Mouse (Mus musculus) C2C12 (cell line): ENCODE results near the gene Ica1. TPM values are rescaled to one million over a fixed set of nuclear protein-coding genes. Genes with fewer than 3 reads are reported as not detected.
A peak's percentile ranks its signal among the peaks of the same experiment; 100 is the strongest.

Experiments used
- H3K27me3 ChIP-seq: one replicate; pipeline ENCODE4 v1.6.1; 2011; ENCODE audit not compliant: control insufficient read depth, insufficient read depth, insufficient read length
- H3K36me3 ChIP-seq: one replicate; pipeline ENCODE4 v1.6.1; 2011; ENCODE audit not compliant: control insufficient read depth, insufficient read depth
- H3K4me3 ChIP-seq: one replicate; pipeline ENCODE4 v1.5.1; 2011; ENCODE audit warnings: mild to moderate bottlenecking, control low read depth; ENCODE audit not compliant: poor library complexity, insufficient read depth, severe bottlenecking
- H3K79me2 ChIP-seq: one replicate; pipeline ENCODE4 v1.6.1; 2011; ENCODE audit not compliant: control insufficient read depth, insufficient read depth
- H3K79me3 ChIP-seq: one replicate; pipeline ENCODE4 v1.6.1; 2011; ENCODE audit warnings: low read depth, control low read depth
- H3ac ChIP-seq: one replicate; pipeline ENCODE3; 2011; ENCODE audit warnings: low read depth; ENCODE audit not compliant: control insufficient read depth, insufficient read length
- CEBPB ChIP-seq: IDR thresholded peaks from one replicate; pipeline ENCODE4 v1.6.1; 2011; ENCODE audit warnings: low read depth, mild to moderate bottlenecking, control low read depth, moderate library complexity
- CTCF ChIP-seq: IDR thresholded peaks from one replicate; pipeline ENCODE4 v1.5.1; 2011; ENCODE audit not compliant: control insufficient read depth, insufficient read depth, insufficient read length
- FOSL1 ChIP-seq: IDR thresholded peaks from one replicate; pipeline ENCODE4 v1.8.0; 2011; ENCODE audit warnings: mild to moderate bottlenecking, low read length; ENCODE audit not compliant: poor library complexity, insufficient read depth, severe bottlenecking
- MAX ChIP-seq: IDR thresholded peaks from one replicate; pipeline ENCODE4 v1.6.1; 2011; ENCODE audit warnings: mild to moderate bottlenecking, control low read depth
- MYOD1 ChIP-seq: IDR thresholded peaks from one replicate; pipeline ENCODE4 v1.6.1; 2011; ENCODE audit warnings: low read depth; ENCODE audit not compliant: control insufficient read depth, insufficient read length
- MYOG ChIP-seq: IDR thresholded peaks from one replicate; pipeline ENCODE4 v1.6.1; 2011; ENCODE audit not compliant: control insufficient read depth, insufficient read length; ENCODE audit errors: extremely low read depth
- USF1 ChIP-seq: IDR thresholded peaks from one replicate; pipeline ENCODE4 v1.6.1; 2011; ENCODE audit warnings: low read depth, mild to moderate bottlenecking, control low read depth, moderate library complexity
- polyA plus RNA-seq: library from polyadenylated mRNA; unstranded; fragments of >200 nt; fragmentation: generic; extraction: Trizol; gene quantifications from one replicate; pipeline ENCODE4 v1.2.1, GENCODE M21; 2012; ENCODE audit warnings: missing spikeins

Ica1 gene
- polyA plus RNA-seq, 1 experiment = 10.5 TPM

GRCm38 (mm10) chr6:8741659-8742058, 36.6 kb downstream of the Ica1 start:
- TF ChIP-seq CEBPB (no peak), CTCF (no peak), MAX (no peak), MYOG (no peak), USF1 (no peak), MYOD1 (no peak), FOSL1 (no peak)
- no peaks in the 10 kb centered on the region for H3K79me3 ChIP-seq
- no peak overlapping the region for H3ac ChIP-seq
- no peak overlapping the region for H3K4me3 ChIP-seq
- H3K36me3 ChIP-seq = peaks cover 6% of the 10 kb centered on the region
- H3K27me3 ChIP-seq = no peaks in the 10 kb centered on the region
- H3K79me2 ChIP-seq = no peaks in the 10 kb centered on the region

GRCm38 (mm10) chr6:8740092-8740491, 38.2 kb downstream of the Ica1 start:
- TF ChIP-seq USF1 (no peak), MAX (no peak), FOSL1 (no peak), CEBPB (no peak), MYOD1 (no peak), MYOG (no peak), CTCF (no peak)
- H3K79me3 ChIP-seq = no peaks in the 10 kb centered on the region

GRCm38 (mm10) chr6:8738396-8738795, 39.9 kb downstream of the Ica1 start:
- Histone ChIP-seq H3K79me3 (no peaks in the 10 kb centered on the region), H3ac (no peak overlapping the region), H3K36me3 (peaks cover 10% of the 10 kb centered on the region), H3K27me3 (no peaks in the 10 kb centered on the region), H3K79me2 (no peaks in the 10 kb centered on the region), H3K4me3 (no peak overlapping the region)
- TF ChIP-seq FOSL1 (no peak), MYOG (no peak), CTCF (no peak), MYOD1 (no peak), USF1 (no peak), MAX (no peak), CEBPB (no peak)

More at GRCm38 (mm10) chr6:8740092-8740491, 38.2 kb downstream of the Ica1 start:
- no peaks in the 10 kb centered on the region for H3K79me2 ChIP-seq
- no peak overlapping the region for H3ac ChIP-seq
- H3K27me3 ChIP-seq = no peaks in the 10 kb centered on the region
- peaks cover 8% of the 10 kb centered on the region for H3K36me3 ChIP-seq
- H3K4me3 ChIP-seq = no peak overlapping the region

GRCm38 (mm10) chr6:8736493-8736820, 41.8 kb downstream of the Ica1 start:
- H3K79me3 ChIP-seq = no peaks in the 10 kb centered on the region
- H3K79me2 ChIP-seq = no peaks in the 10 kb centered on the region
- H3K27me3 ChIP-seq = no peaks in the 10 kb centered on the region
- H3K36me3 ChIP-seq = peaks cover 7% of the 10 kb centered on the region
- TF ChIP-seq CTCF (no peak), CEBPB (no peak), MYOD1 (no peak), FOSL1 (no peak), MAX (no peak), MYOG (no peak)
- H3K4me3 ChIP-seq = no peak overlapping the region
- no peak overlapping the region for H3ac ChIP-seq

GRCm38 (mm10) chr6:8735657-8736492, 42.4 kb downstream of the Ica1 start:
- no peaks in the 10 kb centered on the region for H3K27me3 ChIP-seq
- peaks cover 4% of the 10 kb centered on the region for H3K36me3 ChIP-seq
- H3ac ChIP-seq = no peak overlapping the region
- TF ChIP-seq MAX (no peak), CEBPB (no peak), CTCF (peak; percentile 72)
- no peak overlapping the region for H3K4me3 ChIP-seq
- H3K79me2 ChIP-seq = no peaks in the 10 kb centered on the region
- H3K79me3 ChIP-seq = no peaks in the 10 kb centered on the region

GRCm38 (mm10) chr6:8735044-8735443, 43.2 kb downstream of the Ica1 start:
- Histone ChIP-seq H3K27me3 (no peaks in the 10 kb centered on the region), H3K79me2 (no peaks in the 10 kb centered on the region), H3K4me3 (no peak overlapping the region), H3K79me3 (no peaks in the 10 kb centered on the region), H3ac (no peak overlapping the region), H3K36me3 (peaks cover 4% of the 10 kb centered on the region)
- no peak for TF ChIP-seq FOSL1
- TF ChIP-seq USF1 = no peak
- TF ChIP-seq CTCF = no peak
- no peak for TF ChIP-seq MYOD1
- no peak for TF ChIP-seq CEBPB
- no peak for TF ChIP-seq MAX
- TF ChIP-seq MYOG = no peak
